Mouse (Mus musculus) mature B cell (primary cell): ENCODE data around the gene Atp2b4.
"Not testable (repeated sequence)": the region's sequence is repeated elsewhere in the genome, so short reads cannot be mapped to it uniquely, and the experiment has no call there.

ENCODE experiments used
- in situ Hi-C: fragments of 300-500 bp; cut with MboI; formaldehyde crosslinking; loops from 2 replicates; pipeline ENCODE4 v1.14.3; 2019

The Atp2b4 gene

GRCm38 (mm10) chr1:133695901-133696300 lies 104.9 kb downstream of the Atp2b4 start:
- in situ Hi-C loops = no loop called here

GRCm38 (mm10) chr1:133694876-133695275 lies 106.0 kb downstream of the Atp2b4 start:
- in situ Hi-C loops = no loop called here

GRCm38 (mm10) chr1:133694301-133694700 lies 106.5 kb downstream of the Atp2b4 start:
- in situ Hi-C loops = no loop called here

- in situ Hi-C loops = no loop called here
These were observed 107.2 kb downstream of the Atp2b4 start for GRCm38 (mm10) chr1:133693536-133694114.

- in situ Hi-C loops = no loop called here
These were observed 108.6 kb downstream of the Atp2b4 start for GRCm38 (mm10) chr1:133692195-133692594.

- in situ Hi-C loops = no loop called here
These were observed 109.8 kb downstream of the Atp2b4 start for GRCm38 (mm10) chr1:133691046-133691445.

- in situ Hi-C loops = no loop called here
These were observed 110.9 kb downstream of the Atp2b4 start, which contains the start of gene Lax1 for GRCm38 (mm10) chr1:133689897-133690296. Gene Lax1 (minus strand): TSS chr1:133690108.

- in situ Hi-C loops = no loop called here
These were observed 112.5 kb downstream of the Atp2b4 start for GRCm38 (mm10) chr1:133688301-133688700.

- in situ Hi-C loops = no loop called here
These were observed 114.9 kb downstream of the Atp2b4 start for GRCm38 (mm10) chr1:133685749-133686519.

GRCm38 (mm10) chr1:133671801-133672200 lies 129.0 kb downstream of the Atp2b4 start:
- in situ Hi-C loops = no loop called here

GRCm38 (mm10) chr1:133671266-133671665 lies 129.6 kb downstream of the Atp2b4 start:
- in situ Hi-C loops = no loop called here

- in situ Hi-C loops = no loop called here
These were observed 130.1 kb downstream of the Atp2b4 start for GRCm38 (mm10) chr1:133670776-133671175.

- in situ Hi-C loops = no loop called here
These were observed 130.7 kb downstream of the Atp2b4 start for GRCm38 (mm10) chr1:133670190-133670589.

- in situ Hi-C loops = no loop called here
These were observed 132.2 kb downstream of the Atp2b4 start for GRCm38 (mm10) chr1:133668618-133669017.

GRCm38 (mm10) chr1:133667721-133668120 lies 133.1 kb downstream of the Atp2b4 start:
- in situ Hi-C loops = no loop called here

GRCm38 (mm10) chr1:133665713-133666112 lies 135.1 kb downstream of the Atp2b4 start:
- in situ Hi-C loops = not testable (repeated sequence)

- in situ Hi-C loops = no loop called here
These were observed 136.5 kb downstream of the Atp2b4 start for GRCm38 (mm10) chr1:133664203-133664970.

- in situ Hi-C loops = no loop called here
These were observed 137.4 kb downstream of the Atp2b4 start for GRCm38 (mm10) chr1:133663427-133663826.

- in situ Hi-C loops = no loop called here
These were observed 137.9 kb downstream of the Atp2b4 start for GRCm38 (mm10) chr1:133662941-133663340.

GRCm38 (mm10) chr1:133661203-133661933 lies 139.5 kb downstream of the Atp2b4 start, which contains the start of gene Gm38394:
Gene Gm38394 (minus strand): TSS chr1:133661318.
- in situ Hi-C loops = no loop called here

GRCm38 (mm10) chr1:133660466-133661202 lies 140.2 kb downstream of the Atp2b4 start, which contains the start of gene Zbed6:
Gene Zbed6 (minus strand): TSS chr1:133660885.
- in situ Hi-C loops = no loop called here
